Comparison of ENCODE assay signal across 8 mouse cellular contexts in genomic region chr1:30778374-30779005, GRCm38 (mm10).
DNase-seq lines count a peak whose midpoint lies in the region; ATAC-seq and TF ChIP-seq lines count a peak whose summit lies in the region.

No protein-coding gene starts in this region.

- H3K27ac ChIP-seq in forebrain, embryonic 16.5 days (ENCODE audit: low read length), result no peak overlapping the region
- H3K27ac ChIP-seq in kidney, postnatal 0 days, result no peak overlapping the region
- H3K27ac ChIP-seq in midbrain, embryonic 12.5 days (replicated peaks), result no peak overlapping the region

- no peak overlapping the region for H3K9ac ChIP-seq in forebrain, embryonic 16.5 days (replicated peaks; ENCODE audit: low read depth, low read length)
- H3K9ac ChIP-seq in kidney, postnatal 0 days (ENCODE audit: low read depth, low read length), result no peak overlapping the region
- H3K9ac ChIP-seq in midbrain, embryonic 12.5 days (replicated peaks), result no peak overlapping the region

- no peaks in the 10 kb centered on the region for H3K36me3 ChIP-seq in forebrain, embryonic 16.5 days (ENCODE audit: control insufficient read depth, insufficient read depth)
- H3K36me3 ChIP-seq in kidney, postnatal 0 days (ENCODE audit: insufficient read depth, low read length), result no peaks in the 10 kb centered on the region
- H3K36me3 ChIP-seq in midbrain, embryonic 12.5 days, result no peaks in the 10 kb centered on the region

- H3K4me3 ChIP-seq in forebrain, embryonic 16.5 days (replicated peaks; ENCODE audit: low read length), result no peak overlapping the region
- no peak overlapping the region for H3K4me3 ChIP-seq in kidney, postnatal 0 days (replicated peaks; ENCODE audit: low read depth, low read length)
- no peak overlapping the region for H3K4me3 ChIP-seq in midbrain, embryonic 12.5 days

- H3K9me3 ChIP-seq in forebrain, embryonic 16.5 days (ENCODE audit: control insufficient read depth, low read length), result no peaks in the 10 kb centered on the region
- no peaks in the 10 kb centered on the region for H3K9me3 ChIP-seq in kidney, postnatal 0 days (replicated peaks; ENCODE audit: low read length)
- H3K9me3 ChIP-seq in midbrain, embryonic 12.5 days, result no peaks in the 10 kb centered on the region

- no peak for ATAC-seq in forebrain, embryonic 16.5 days
- peak; percentile 43; the same call in 1 of the 2 replicates for ATAC-seq in kidney, postnatal 0 days (replicated peaks; ENCODE audit: low FRiP score, low read depth)
- peak; percentile 52; the same call in 1 of the 2 replicates for ATAC-seq in midbrain, embryonic 12.5 days (ENCODE audit: low FRiP score, low read depth)
- ATAC-seq in erythroblast, adult 5-6 weeks (replicated peaks; ENCODE audit: low FRiP score, poor library complexity, severe bottlenecking), result no peak

- peak overlapping the region; percentile 23; the same call in 1 of the 2 replicates for H3K4me2 ChIP-seq in forebrain, embryonic 16.5 days (ENCODE audit: low read length)
- H3K4me2 ChIP-seq in kidney, postnatal 0 days (ENCODE audit: low read length), result peak overlapping the region; percentile 37
- H3K4me2 ChIP-seq in midbrain, embryonic 12.5 days (replicated peaks), result 0 out of 2 replicates have a peak overlapping the region, but pooled peaks have one; percentile 13

- peak; percentile 92 for TF ChIP-seq CTCF in kidney, postnatal 0 days (IDR thresholded peaks at IDR 0.05; ENCODE audit: low read depth)

- no peaks in the 10 kb centered on the region; the same call in 1 of the 2 replicates for H3K4me1 ChIP-seq in forebrain, embryonic 16.5 days (replicated peaks; ENCODE audit: control insufficient read depth, insufficient read depth, low read length)
- no peaks in the 10 kb centered on the region for H3K4me1 ChIP-seq in kidney, postnatal 0 days (replicated peaks; ENCODE audit: insufficient read depth, low read length)
- no peaks in the 10 kb centered on the region for H3K4me1 ChIP-seq in midbrain, embryonic 12.5 days

- DNase-seq in left cerebral cortex, postnatal 4 days, result peak; percentile 8
- DNase-seq in left cerebral cortex, postnatal 25 days (ENCODE audit: low spot score in 2 of 2), result no peak
- peak; percentile 78 for DNase-seq in adipocyte (ENCODE audit: low spot score)
- DNase-seq in kidney, postnatal 0 days (ENCODE audit: low spot score), result peak; percentile 79
- DNase-seq in yolk sac, embryonic 10.5 days (ENCODE audit: low spot score), result no peak

- no peaks in the 10 kb centered on the region for H3K27me3 ChIP-seq in forebrain, embryonic 16.5 days (replicated peaks; ENCODE audit: control insufficient read depth, insufficient read depth, low read length)
- no peaks in the 10 kb centered on the region for H3K27me3 ChIP-seq in kidney, postnatal 0 days (ENCODE audit: insufficient read depth, low read length)
- H3K27me3 ChIP-seq in midbrain, embryonic 12.5 days, result no peaks in the 10 kb centered on the region

- 16% methylated on average over 14 of the region's 14 CpGs for WGBS in forebrain, embryonic 16.5 days
- 17% methylated on average over 14 of the region's 14 CpGs for WGBS in kidney, postnatal 0 days
- WGBS in midbrain, embryonic 12.5 days, result 22% methylated on average over 14 of the region's 14 CpGs

- intact Hi-C loops in left cerebral cortex, postnatal 4 days (cut with DNase I), result loop anchor here (5.0 kb wide), 1 partner anchor 379 kb away; no protein-coding TSS in a partner anchor
- intact Hi-C loops in left cerebral cortex, postnatal 25 days (cut with DNase I), result loop anchor here (1.0 to 5.0 kb wide), 2 partner anchors 153 to 374 kb away; no protein-coding TSS in a partner anchor

Comparison
In these comparisons a context has a peak if more than half of its experiments do, and no peak if none do; other contexts are left out.
1. DNase-seq: peak in left cerebral cortex, postnatal 4 days (single experiment), adipocyte (single experiment) and kidney, postnatal 0 days (single experiment); none in left cerebral cortex, postnatal 25 days (0 of 2) and yolk sac, embryonic 10.5 days (single experiment).
2. ATAC-seq: peak in kidney, postnatal 0 days (single experiment) and midbrain, embryonic 12.5 days (single experiment); none in forebrain, embryonic 16.5 days (single experiment) and erythroblast, adult 5-6 weeks (single experiment).
3. Peak in every context shown above with its lines, with median percentiles within 50 percentile points of each other: H3K4me2 ChIP-seq.